Mouse (Mus musculus): ENCODE results near the gene Gif. TPM values are rescaled to one million over a fixed set of nuclear protein-coding genes. Genes with fewer than 3 reads are reported as not detected.

The Gif gene
- polyA plus RNA-seq, 1 experiment from 2014 or later, result not detected

GRCm38 (mm10) chr19:11807251-11807650, 59.9 kb downstream of the Gif start:
- 68% methylated on average over 2 of the region's 2 CpGs for WGBS
- H3K9me3 ChIP-seq, result no peaks in the 10 kb centered on the region

GRCm38 (mm10) chr19:11807822-11808221, 60.5 kb downstream of the Gif start:
- WGBS, result 55% methylated on average over 6 of the region's 6 CpGs
- Histone ChIP-seq H3K27ac (no peak overlapping the region), H3K36me3 (no peaks in the 10 kb centered on the region), H3K4me3 (no peak overlapping the region), H3K9ac (no peak overlapping the region), H3K4me1 (no peaks in the 10 kb centered on the region), H3K27me3 (replicated peaks) (no peaks in the 10 kb centered on the region), H3K4me2 (replicated peaks) (no peak overlapping the region), H3K9me3 (no peaks in the 10 kb centered on the region)
- no peak for ATAC-seq (ENCODE audit: low FRiP score, low read depth)

More at GRCm38 (mm10) chr19:11807251-11807650, 59.9 kb downstream of the Gif start:
- H3K27ac ChIP-seq, result no peak overlapping the region
- no peaks in the 10 kb centered on the region for H3K4me1 ChIP-seq
- H3K9ac ChIP-seq, result no peak overlapping the region
- no peak overlapping the region for H3K4me3 ChIP-seq
- no peak overlapping the region for H3K4me2 ChIP-seq (replicated peaks)
- no peak for ATAC-seq (ENCODE audit: low FRiP score, low read depth)
- no peaks in the 10 kb centered on the region for H3K36me3 ChIP-seq
- H3K27me3 ChIP-seq (replicated peaks), result no peaks in the 10 kb centered on the region

- 89% methylated on average over 2 of the region's 2 CpGs for WGBS
- H3K27ac ChIP-seq, result no peak overlapping the region
- H3K9me3 ChIP-seq, result no peaks in the 10 kb centered on the region
- no peaks in the 10 kb centered on the region for H3K4me1 ChIP-seq
- H3K36me3 ChIP-seq, result no peaks in the 10 kb centered on the region
- H3K4me2 ChIP-seq (replicated peaks), result no peak overlapping the region
- no peak for ATAC-seq (ENCODE audit: low FRiP score, low read depth)
- no peaks in the 10 kb centered on the region for H3K27me3 ChIP-seq (replicated peaks)
- no peak overlapping the region for H3K9ac ChIP-seq
- H3K4me3 ChIP-seq, result no peak overlapping the region
Observed at GRCm38 (mm10) chr19:11808452-11808851, 61.1 kb downstream of the Gif start.

- Histone ChIP-seq H3K4me2 (replicated peaks) (no peak overlapping the region), H3K27me3 (replicated peaks) (no peaks in the 10 kb centered on the region), H3K9ac (no peak overlapping the region), H3K36me3 (no peaks in the 10 kb centered on the region), H3K4me3 (no peak overlapping the region), H3K9me3 (no peaks in the 10 kb centered on the region), H3K27ac (no peak overlapping the region), H3K4me1 (no peaks in the 10 kb centered on the region)
- WGBS, result 84% methylated on average over 5 of the region's 5 CpGs
- ATAC-seq (ENCODE audit: low FRiP score, low read depth), result no peak
Observed at GRCm38 (mm10) chr19:11810003-11810758, 62.8 kb downstream of the Gif start.

GRCm38 (mm10) chr19:11810856-11811255, 63.5 kb downstream of the Gif start:
- H3K9me3 ChIP-seq, result no peaks in the 10 kb centered on the region
- no peak overlapping the region for H3K27ac ChIP-seq
- H3K4me3 ChIP-seq, result no peak overlapping the region
- 89% methylated on average over 1 of the region's 1 CpGs for WGBS
- H3K27me3 ChIP-seq (replicated peaks), result peaks cover 2% of the 10 kb centered on the region
- H3K4me1 ChIP-seq, result no peaks in the 10 kb centered on the region
- no peak overlapping the region for H3K4me2 ChIP-seq (replicated peaks)
- no peak for ATAC-seq (ENCODE audit: low FRiP score, low read depth)
- H3K9ac ChIP-seq, result no peak overlapping the region
- H3K36me3 ChIP-seq, result no peaks in the 10 kb centered on the region

- peaks cover 10% of the 10 kb centered on the region for H3K27me3 ChIP-seq (replicated peaks)
- H3K9me3 ChIP-seq, result no peaks in the 10 kb centered on the region
- peak; percentile 86 for ATAC-seq (ENCODE audit: low FRiP score, low read depth)
- H3K4me2 ChIP-seq (replicated peaks), result no peak overlapping the region
- no peak overlapping the region for H3K9ac ChIP-seq
- no peak overlapping the region for H3K27ac ChIP-seq
- H3K4me3 ChIP-seq, result no peak overlapping the region
- H3K36me3 ChIP-seq, result no peaks in the 10 kb centered on the region
- 58% methylated on average over 5 of the region's 5 CpGs for WGBS
- H3K4me1 ChIP-seq, result no peaks in the 10 kb centered on the region
Observed at GRCm38 (mm10) chr19:11811688-11812365, 64.5 kb downstream of the Gif start.

Other genes starting within 250 kb of the Gif start
- 2.1 and 2.6 TPM in 2 replicates for gene Ms4a6b, start 231.0 kb upstream of the Gif start, polyA plus RNA-seq (2016; fragmentation: Nextera tagmentation; extraction: Ambion mirVana)
- gene Ms4a4d, start 210.8 kb upstream of the Gif start, polyA plus RNA-seq (2016; fragmentation: Nextera tagmentation; extraction: Ambion mirVana), result 0.26 TPM in 1 of 2 replicates, not detected in the other
- 2.0 and 2.4 TPM in 2 replicates for gene Ms4a6d, start 142.7 kb upstream of the Gif start, polyA plus RNA-seq (2016; fragmentation: Nextera tagmentation; extraction: Ambion mirVana)
- 0.10 and 0.29 TPM in 2 replicates for gene Ms4a2, start 123.8 kb upstream of the Gif start, polyA plus RNA-seq (2016; fragmentation: Nextera tagmentation; extraction: Ambion mirVana)
- not detected in 2 replicates for gene Ms4a3, start 106.7 kb upstream of the Gif start, polyA plus RNA-seq (2016; fragmentation: Nextera tagmentation; extraction: Ambion mirVana)
- gene Oosp2, start 87.0 kb upstream of the Gif start, polyA plus RNA-seq (2016; fragmentation: Nextera tagmentation; extraction: Ambion mirVana), result not detected in 2 replicates
- gene Oosp1, start 56.4 kb upstream of the Gif start, polyA plus RNA-seq (2016; fragmentation: Nextera tagmentation; extraction: Ambion mirVana), result not detected in 2 replicates
- not detected in 2 replicates for gene Oosp3, start 50.5 kb upstream of the Gif start, polyA plus RNA-seq (2016; fragmentation: Nextera tagmentation; extraction: Ambion mirVana)
- 42.3 and 44.1 TPM in 2 replicates for gene Mrpl16, start 22.8 kb downstream of the Gif start, polyA plus RNA-seq (2016; fragmentation: Nextera tagmentation; extraction: Ambion mirVana)
- 4.7 and 4.9 TPM in 2 replicates for gene Stx3, start 71.8 kb downstream of the Gif start, polyA plus RNA-seq (2016; fragmentation: Nextera tagmentation; extraction: Ambion mirVana)
- gene Olfr1417, start 91.7 kb downstream of the Gif start, polyA plus RNA-seq (2016; fragmentation: Nextera tagmentation; extraction: Ambion mirVana), result not detected in 2 replicates
- gene Olfr1418, start 113.5 kb downstream of the Gif start, polyA plus RNA-seq (2016; fragmentation: Nextera tagmentation; extraction: Ambion mirVana), result not detected in 2 replicates
- gene Olfr1419, start 127.6 kb downstream of the Gif start, polyA plus RNA-seq (2016; fragmentation: Nextera tagmentation; extraction: Ambion mirVana), result not detected in 2 replicates
- gene Olfr1420, start 139.0 kb downstream of the Gif start, polyA plus RNA-seq (2016; fragmentation: Nextera tagmentation; extraction: Ambion mirVana), result not detected in 2 replicates
- 17.8 and 21.1 TPM in 2 replicates for gene Patl1, start 164.8 kb downstream of the Gif start, polyA plus RNA-seq (2016; fragmentation: Nextera tagmentation; extraction: Ambion mirVana)
- gene Osbp, start 218.4 kb downstream of the Gif start, polyA plus RNA-seq (2016; fragmentation: Nextera tagmentation; extraction: Ambion mirVana), result 5.1 TPM in 2 replicates

Measured in neural tube, embryonic 12.5 days (tissue).